Mouse (Mus musculus): ENCODE results near the gene Inf2.

DNA sequence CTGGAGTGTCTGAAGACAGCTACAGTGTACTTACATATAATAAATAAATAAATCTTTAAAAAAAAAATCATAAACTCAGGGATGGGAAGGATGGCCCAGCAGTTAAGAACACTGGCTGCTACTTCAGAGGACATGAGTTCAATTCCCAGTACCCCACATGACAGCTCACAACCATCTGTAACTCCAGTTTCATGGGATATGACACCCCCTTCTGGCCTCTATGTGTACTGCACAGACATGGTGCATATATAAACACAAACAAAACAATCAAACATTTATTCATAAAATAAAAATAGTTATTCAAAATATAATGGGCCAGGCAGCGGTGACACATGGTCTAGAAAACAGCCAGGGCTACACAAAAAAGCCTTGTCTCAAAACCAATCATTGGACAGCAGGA lies 39.3 kb upstream of the Inf2 start:
- TF ChIP-seq POLR2A (IDR thresholded peaks at IDR 0.05; ENCODE audit: control insufficient read depth in 1 of 2, insufficient read depth in 1 of 2, low read depth in 1 of 2, low read length in 2 of 2, poor library complexity in 1 of 2): no peak
- no peak for TF ChIP-seq MXI1 (IDR thresholded peaks at IDR 0.05; ENCODE audit: low read depth, low read length)
- TF ChIP-seq POLR2AphosphoS2 (IDR thresholded peaks at IDR 0.05; ENCODE audit: low read length): no peak
- TF ChIP-seq CTCF (IDR thresholded peaks at IDR 0.05 in 2 of 3, conservative IDR thresholded peaks at IDR 0.05 in 1 of 3; ENCODE audit: control insufficient read depth in 1 of 3, insufficient read depth in 1 of 3, low read depth in 2 of 3, low read length in 3 of 3, poor library complexity in 1 of 3, severe bottlenecking in 1 of 3): peak in 2 of 3 experiments; percentile 60 to 61; a peak in 4 of 6 replicates
- TF ChIP-seq TAL1 (IDR thresholded peaks at IDR 0.05; ENCODE audit: low read length): no peak
- no peak for TF ChIP-seq UBTF (IDR thresholded peaks at IDR 0.05; ENCODE audit: borderline replicate concordance, insufficient read depth, low read depth, low read length)

Measured in MEL (cell line).